Mouse (Mus musculus): ENCODE data around the gene Igtp.

DNA sequence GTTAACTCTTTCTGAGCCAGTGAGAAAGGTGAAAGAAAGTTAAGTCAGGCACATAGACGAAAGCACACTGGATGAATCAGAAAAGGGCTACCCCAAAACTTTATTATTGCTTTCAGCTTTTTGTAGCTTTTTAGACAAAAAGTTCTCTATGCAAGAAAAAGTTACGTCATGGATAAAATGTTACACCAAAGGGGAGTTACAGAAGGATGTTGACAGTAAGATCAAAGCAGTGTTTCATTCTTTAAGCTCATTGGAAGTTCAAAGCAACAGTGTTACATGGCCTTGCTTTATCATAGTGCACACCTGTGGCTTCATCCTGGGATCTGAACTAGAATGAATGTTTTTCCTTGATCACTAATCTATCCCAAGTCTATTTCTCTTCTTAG is 12.3 kb downstream of the Igtp start:
- TF ChIP-seq CTCF (conservative IDR thresholded peaks at IDR 0.05; ENCODE audit: insufficient read depth, insufficient read length, low read depth, low read length) (no peak), POLR2A (IDR thresholded peaks at IDR 0.05; ENCODE audit: low read depth, low read length) (no peak)
